Mouse (Mus musculus) hindbrain, embryonic 15.5 days (tissue): Measurements from ENCODE around the gene Notch2. TPM values are rescaled to one million over a fixed set of nuclear protein-coding genes. Genes with fewer than 3 reads are reported as not detected.

Experiments used
- ATAC-seq: fragments of 200-750 bp; cut with Nextera tagmentation; 2 replicates; pipeline ENCODE4 v1.8.0; 2017; ENCODE audit warnings: low read depth, moderate number of reproducible peaks, moderate TSS enrichment; ENCODE audit not compliant: low FRiP score
- H3K27ac ChIP-seq: fragments of 300-500 bp; sonication (generic); replicated peaks from 2 replicates; pipeline ENCODE4 v1.5.1; 2015; ENCODE audit warnings: mild to moderate bottlenecking, inconsistent platforms
- H3K27me3 ChIP-seq: fragments of 300-500 bp; sonication (generic); 2 replicates; pipeline ENCODE4 v1.6.1; 2015; ENCODE audit warnings: control low read depth, inconsistent platforms
- H3K36me3 ChIP-seq: fragments of 300-500 bp; sonication (generic); 2 replicates; pipeline ENCODE4 v1.6.1; 2015; ENCODE audit warnings: control low read depth, inconsistent platforms
- H3K4me1 ChIP-seq: fragments of 300-500 bp; sonication (generic); replicated peaks from 2 replicates; pipeline ENCODE4 v1.6.1; 2015; ENCODE audit warnings: control low read depth, inconsistent platforms
- H3K4me2 ChIP-seq: fragments of 300-500 bp; sonication (generic); 2 replicates; pipeline ENCODE4 v1.6.1; 2015; ENCODE audit warnings: moderate library complexity, mild to moderate bottlenecking, inconsistent platforms
- H3K4me3 ChIP-seq: fragments of 300-500 bp; sonication (generic); 2 replicates; pipeline ENCODE4 v1.5.1; 2015; ENCODE audit warnings: mild to moderate bottlenecking, inconsistent platforms
- H3K9ac ChIP-seq: fragments of 300-500 bp; sonication (generic); 2 replicates; pipeline ENCODE4 v1.6.1; 2015; ENCODE audit warnings: inconsistent platforms
- H3K9me3 ChIP-seq: fragments of 300-500 bp; sonication (generic); 2 replicates; pipeline ENCODE4 v1.6.1; 2016; ENCODE audit warnings: control low read depth, inconsistent platforms
- WGBS: fragments of 180-500 bp; shearing (Covaris S2); methylation state at CpG from one replicate; pipeline ENCODE4 v1.1.7; 2015; 5-methylcytosine and 5-hydroxymethylcytosine counted together
- polyA plus RNA-seq: library from polyadenylated mRNA; unstranded; fragments of >200 nt; fragmentation: Nextera tagmentation; extraction: Ambion mirVana; gene quantifications from 2 replicates; pipeline ENCODE4 v1.2.1, GENCODE M21; 2015

Notch2 gene
- polyA plus RNA-seq, 1 experiment from 2014 or later = 11.7 TPM

DNA sequence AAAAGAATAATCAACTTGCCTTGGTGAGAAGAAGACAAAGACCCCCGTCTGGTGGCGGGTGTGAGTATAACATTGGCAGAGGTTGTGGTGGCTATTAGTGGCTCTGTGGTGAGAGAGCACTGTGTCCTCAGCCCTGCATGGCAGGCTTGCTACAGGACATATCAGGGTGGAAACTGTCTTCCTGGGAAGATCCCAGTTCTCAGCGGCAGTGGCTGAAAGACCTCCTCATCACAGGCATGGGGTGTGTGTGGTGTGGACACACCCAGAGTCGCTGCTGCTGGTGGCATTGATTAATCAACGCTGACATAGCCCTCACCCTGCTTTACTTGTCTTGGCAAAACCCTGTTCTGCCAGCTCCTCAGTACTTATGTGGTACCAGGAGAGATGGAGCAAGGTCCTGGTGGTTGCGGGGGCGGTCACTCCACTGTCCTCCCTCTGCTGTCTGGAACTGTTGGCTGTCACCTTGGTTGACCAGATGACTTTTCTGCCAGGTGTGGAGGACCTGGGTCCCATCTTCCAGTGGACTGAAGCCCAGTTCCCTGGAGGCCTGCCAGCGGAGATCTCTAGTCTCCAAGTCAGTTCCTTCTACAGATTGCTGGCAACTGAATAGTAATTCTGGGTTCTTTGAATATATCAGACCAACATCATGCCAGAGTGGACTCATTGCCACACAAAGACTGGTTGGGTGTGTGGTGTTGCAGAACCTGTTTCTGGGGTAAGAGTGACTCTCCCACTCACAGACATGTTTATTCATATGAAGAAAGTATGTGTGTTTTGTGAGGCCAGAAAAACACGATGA is 7.3 kb downstream of the Notch2 start:
- Histone ChIP-seq H3K27me3 (peaks cover 4% of the 10 kb centered on the region; the same call in 1 of the 2 replicates), H3K36me3 (no peaks in the 10 kb centered on the region), H3K4me2 (no peak overlapping the region), H3K4me3 (no peak overlapping the region), H3K27ac (no peak overlapping the region), H3K9me3 (no peaks in the 10 kb centered on the region), H3K4me1 (peaks cover 51% of the 10 kb centered on the region), H3K9ac (no peak overlapping the region)
- ATAC-seq = 0 out of 2 replicates have a peak, but pooled peaks have one; percentile 36
- WGBS = 66% methylated on average over 9 of the region's 9 CpGs

DNA sequence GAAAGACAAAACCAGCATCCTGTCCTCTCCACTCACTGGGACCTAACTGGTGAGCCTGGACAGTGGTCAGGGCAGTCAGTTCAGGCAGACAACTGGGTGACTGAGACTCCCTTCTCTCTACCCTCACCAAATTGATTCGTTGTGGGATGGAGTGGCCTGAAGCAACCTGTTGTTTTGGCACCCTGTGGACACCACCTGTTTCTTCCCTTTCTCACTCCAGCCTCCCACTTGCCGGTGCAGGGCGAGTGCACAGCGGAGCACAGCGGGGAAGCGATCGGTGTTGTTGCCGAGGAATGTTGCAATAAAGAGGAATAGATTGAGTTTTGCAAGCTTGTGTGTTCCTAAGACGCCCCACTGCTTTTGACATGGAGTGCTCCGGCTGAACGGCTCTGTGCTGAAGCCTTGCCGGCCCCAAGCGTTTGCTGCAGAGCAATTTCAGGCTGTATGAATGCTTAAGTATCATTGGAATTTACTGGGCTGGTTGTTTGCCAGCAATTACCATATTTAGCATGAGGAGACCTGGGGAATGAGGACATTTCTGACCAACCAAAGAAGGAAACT is 11.0 kb downstream of the Notch2 start:
- no peak overlapping the region for H3K4me3 ChIP-seq
- WGBS = 2% methylated on average over 13 of the region's 13 CpGs
- H3K9ac ChIP-seq = no peak overlapping the region

GRCm38 (mm10) chr3:98025521-98025920 is 12.2 kb downstream of the Notch2 start:
- Histone ChIP-seq H3K4me3 (no peak overlapping the region), H3K27me3 (0 out of 2 replicates have a peak, but pooled peaks cover 4% of the 10 kb centered on the region), H3K9ac (no peak overlapping the region), H3K36me3 (no peaks in the 10 kb centered on the region), H3K4me1 (peaks cover 38% of the 10 kb centered on the region), H3K9me3 (no peaks in the 10 kb centered on the region), H3K27ac (peak overlapping the region; percentile 6; the same call in 1 of the 2 replicates), H3K4me2 (no peak overlapping the region)
- WGBS = 39% methylated on average over 14 of the region's 14 CpGs
- ATAC-seq = no peak

More for the DNA sequence above, 11.0 kb downstream of the Notch2 start:
- Histone ChIP-seq H3K36me3 (no peaks in the 10 kb centered on the region), H3K4me1 (peaks cover 42% of the 10 kb centered on the region), H3K4me2 (peak overlapping the region; percentile 44), H3K9me3 (no peaks in the 10 kb centered on the region), H3K27me3 (0 out of 2 replicates have a peak, but pooled peaks cover 4% of the 10 kb centered on the region), H3K27ac (peak overlapping the region; percentile 6; the same call in 1 of the 2 replicates)
- ATAC-seq = peak; percentile 46; the same call in 1 of the 2 replicates

GRCm38 (mm10) chr3:98025921-98026880 is 12.9 kb downstream of the Notch2 start:
- Histone ChIP-seq H3K27me3 (0 out of 2 replicates have a peak, but pooled peaks cover 4% of the 10 kb centered on the region), H3K27ac (peak overlapping the region; percentile 6), H3K9ac (no peak overlapping the region), H3K36me3 (no peaks in the 10 kb centered on the region), H3K9me3 (no peaks in the 10 kb centered on the region), H3K4me2 (no peak overlapping the region), H3K4me3 (no peak overlapping the region), H3K4me1 (peaks cover 44% of the 10 kb centered on the region)
- ATAC-seq = peak; percentile 71
- 24% methylated on average over 10 of the region's 10 CpGs for WGBS

- no peak for ATAC-seq
- H3K4me1 ChIP-seq = peaks cover 49% of the 10 kb centered on the region
- 44% methylated on average over 3 of the region's 3 CpGs for WGBS
Measured at GRCm38 (mm10) chr3:98027371-98027774, 14.0 kb downstream of the Notch2 start.

GRCm38 (mm10) chr3:98028072-98028471 is 14.7 kb downstream of the Notch2 start:
- peaks cover 54% of the 10 kb centered on the region for H3K4me1 ChIP-seq
- no peak overlapping the region for H3K27ac ChIP-seq
- no peak for ATAC-seq
- no peak overlapping the region for H3K4me3 ChIP-seq
- H3K27me3 ChIP-seq = 0 out of 2 replicates have a peak, but pooled peaks cover 4% of the 10 kb centered on the region
- H3K36me3 ChIP-seq = no peaks in the 10 kb centered on the region
- WGBS = 59% methylated on average over 4 of the region's 4 CpGs
- no peak overlapping the region for H3K9ac ChIP-seq
- H3K4me2 ChIP-seq = no peak overlapping the region
- H3K9me3 ChIP-seq = no peaks in the 10 kb centered on the region

More at GRCm38 (mm10) chr3:98027371-98027774, 14.0 kb downstream of the Notch2 start:
- Histone ChIP-seq H3K36me3 (no peaks in the 10 kb centered on the region), H3K9me3 (no peaks in the 10 kb centered on the region), H3K4me2 (no peak overlapping the region), H3K27ac (no peak overlapping the region), H3K4me3 (no peak overlapping the region), H3K9ac (no peak overlapping the region), H3K27me3 (0 out of 2 replicates have a peak, but pooled peaks cover 4% of the 10 kb centered on the region)

GRCm38 (mm10) chr3:98028936-98029335 is 15.6 kb downstream of the Notch2 start:
- H3K4me3 ChIP-seq = no peak overlapping the region
- H3K4me1 ChIP-seq = peaks cover 59% of the 10 kb centered on the region
- 63% methylated on average over 10 of the region's 10 CpGs for WGBS
- no peak overlapping the region for H3K4me2 ChIP-seq
- H3K27me3 ChIP-seq = 0 out of 2 replicates have a peak, but pooled peaks cover 2% of the 10 kb centered on the region
- H3K36me3 ChIP-seq = no peaks in the 10 kb centered on the region
- no peak overlapping the region for H3K9ac ChIP-seq
- H3K9me3 ChIP-seq = no peaks in the 10 kb centered on the region
- no peak for ATAC-seq
- H3K27ac ChIP-seq = no peak overlapping the region

GRCm38 (mm10) chr3:98031104-98031503 is 17.8 kb downstream of the Notch2 start:
- H3K4me1 ChIP-seq = peaks cover 57% of the 10 kb centered on the region
- H3K4me2 ChIP-seq = no peak overlapping the region

GRCm38 (mm10) chr3:98032191-98032590 is 18.9 kb downstream of the Notch2 start:
- Histone ChIP-seq H3K9ac (no peak overlapping the region), H3K4me3 (no peak overlapping the region), H3K36me3 (no peaks in the 10 kb centered on the region), H3K9me3 (no peaks in the 10 kb centered on the region), H3K27ac (no peak overlapping the region), H3K4me1 (peaks cover 57% of the 10 kb centered on the region), H3K4me2 (no peak overlapping the region), H3K27me3 (no peaks in the 10 kb centered on the region)
- WGBS = 59% methylated on average over 3 of the region's 3 CpGs
- no peak for ATAC-seq

More at GRCm38 (mm10) chr3:98031104-98031503, 17.8 kb downstream of the Notch2 start:
- H3K36me3 ChIP-seq = no peaks in the 10 kb centered on the region
- no peak overlapping the region for H3K27ac ChIP-seq
- no peaks in the 10 kb centered on the region for H3K27me3 ChIP-seq
- H3K9me3 ChIP-seq = no peaks in the 10 kb centered on the region
- no peak overlapping the region for H3K9ac ChIP-seq
- 85% methylated on average over 7 of the region's 7 CpGs for WGBS
- no peak overlapping the region for H3K4me3 ChIP-seq
- ATAC-seq = no peak

DNA sequence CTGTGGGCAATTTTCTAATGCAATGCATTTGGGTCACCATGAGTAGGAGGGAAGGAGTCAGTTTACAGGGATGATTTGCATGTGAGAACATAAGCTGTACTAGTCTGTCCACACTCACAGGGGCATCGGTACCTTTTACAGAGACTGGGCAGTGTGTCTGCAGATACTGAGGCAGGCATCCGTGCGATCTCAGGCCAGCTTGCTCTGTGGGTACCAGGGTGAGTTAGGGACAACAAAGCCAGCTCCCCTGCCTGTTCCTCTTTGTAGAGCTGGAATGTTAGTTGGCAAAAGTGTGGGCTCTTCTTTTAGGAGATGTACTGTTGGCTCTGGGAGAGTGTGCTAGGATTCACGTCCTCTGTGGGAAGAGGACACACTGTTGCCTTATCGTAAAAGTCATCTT is 19.6 kb downstream of the Notch2 start:
- Histone ChIP-seq H3K9me3 (no peaks in the 10 kb centered on the region), H3K27ac (no peak overlapping the region), H3K9ac (no peak overlapping the region), H3K27me3 (no peaks in the 10 kb centered on the region), H3K4me1 (peaks cover 60% of the 10 kb centered on the region), H3K4me2 (no peak overlapping the region), H3K4me3 (no peak overlapping the region), H3K36me3 (no peaks in the 10 kb centered on the region)
- ATAC-seq = no peak
- 40% methylated on average over 5 of the region's 5 CpGs for whole genome bisulfite sequencing
